Comparison of ENCODE assay signal across 16 mouse cellular contexts in the genomic region with DNA sequence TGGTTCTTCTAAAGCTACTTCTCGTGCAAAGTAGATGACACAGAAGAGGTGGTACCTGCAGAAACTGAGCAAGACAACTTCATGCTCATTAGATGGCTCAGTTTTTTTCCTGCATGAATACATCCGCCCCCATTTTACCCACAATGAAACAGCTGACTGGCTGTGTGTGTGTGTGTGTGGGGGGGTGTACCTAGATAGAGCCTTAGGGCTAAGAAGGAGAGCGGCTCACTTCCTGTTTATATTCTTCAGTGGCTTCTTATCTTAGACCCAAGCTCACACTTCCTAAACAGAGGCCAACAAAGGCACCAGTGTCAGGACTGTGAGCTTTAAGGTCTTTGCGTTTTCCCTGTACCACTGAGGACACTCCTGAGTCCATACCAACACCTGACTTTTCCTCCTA. TPM values are rescaled to one million over a fixed set of nuclear protein-coding genes. Genes with fewer than 3 reads are reported as not detected.
DNase-seq lines count a peak whose midpoint lies in the region; ATAC-seq and TF ChIP-seq lines count a peak whose summit lies in the region.
"Had no signal": no experiment of that assay in that cellular context is flagged by ENCODE, and none has a peak within 500 bp of the region (broad histone marks: within the 10 kb centered on the region; RNA-seq: fewer than 3 reads in every experiment).

No protein-coding gene starts in this region.

- H3K9me3 ChIP-seq in liver, embryonic 14.5 days (ENCODE audit: control insufficient read depth, low read length): no peaks in the 10 kb centered on the region
- no peaks in the 10 kb centered on the region for H3K9me3 ChIP-seq in kidney, embryonic 14.5 days (ENCODE audit: control insufficient read depth, low read length)
- H3K9me3 ChIP-seq in hindbrain, embryonic 10.5 days: no peaks in the 10 kb centered on the region
- H3K9me3 ChIP-seq: hindbrain, embryonic 13.5 days; neural tube, embryonic 15.5 days had no signal

- TF ChIP-seq EP300 in liver, embryonic 14.5 days (IDR thresholded peaks at IDR 0.05; ENCODE audit: low read depth): no peak

- no peak for TF ChIP-seq POLR2A in small intestine, adult 2 months (IDR thresholded peaks at IDR 0.05; ENCODE audit: low read depth, low read length)

- no peak overlapping the region for H3K9ac ChIP-seq in liver, embryonic 14.5 days (replicated peaks)
- H3K9ac ChIP-seq in kidney, embryonic 14.5 days (ENCODE audit: low read depth, low read length): no peak overlapping the region
- H3K9ac ChIP-seq: hindbrain, embryonic 13.5 days; neural tube, embryonic 15.5 days had no signal

- no peak for TF ChIP-seq CTCF in liver, embryonic 14.5 days (IDR thresholded peaks at IDR 0.05; ENCODE audit: low read depth)
- no peak for TF ChIP-seq CTCF in small intestine, adult 2 months (IDR thresholded peaks at IDR 0.05; ENCODE audit: extremely low read depth, insufficient read length, insufficient replicate concordance, low read depth, low read length)

- peak; percentile 53; the same call in 1 of the 2 replicates for ATAC-seq in liver, embryonic 14.5 days (ENCODE audit: insufficient read depth)
- no peak for ATAC-seq in kidney, embryonic 14.5 days (ENCODE audit: low FRiP score, low TSS enrichment)

- H3K4me1 ChIP-seq in liver, embryonic 14.5 days (replicated peaks; ENCODE audit: control insufficient read depth in 2 of 2, insufficient read depth in 2 of 2, low read length in 1 of 2): peaks cover 0 to 14% of the 10 kb centered on the region in 2 experiments; a peak in 2 of 4 replicates
- peaks cover 17% of the 10 kb centered on the region for H3K4me1 ChIP-seq in small intestine, adult 2 months (ENCODE audit: control insufficient read depth, insufficient read depth, insufficient read length, low read length)
- 0 out of 2 replicates have a peak, but pooled peaks cover 3% of the 10 kb centered on the region for H3K4me1 ChIP-seq in kidney, embryonic 14.5 days (ENCODE audit: control insufficient read depth, insufficient read depth, low read length)
- H3K4me1 ChIP-seq in hindbrain, embryonic 10.5 days (replicated peaks): peaks cover 6% of the 10 kb centered on the region

- H3K36me3 ChIP-seq in liver, embryonic 14.5 days (replicated peaks; ENCODE audit: control insufficient read depth, insufficient read depth, low read depth): no peaks in the 10 kb centered on the region
- H3K36me3 ChIP-seq in small intestine, adult 2 months (ENCODE audit: control insufficient read depth, insufficient read depth, low read length): no peaks in the 10 kb centered on the region
- no peaks in the 10 kb centered on the region for H3K36me3 ChIP-seq in kidney, embryonic 14.5 days (ENCODE audit: control insufficient read depth, insufficient read depth, low read length)
- no peaks in the 10 kb centered on the region for H3K36me3 ChIP-seq in hindbrain, embryonic 10.5 days
- H3K36me3 ChIP-seq: G1E; hindbrain, embryonic 13.5 days; neural tube, embryonic 15.5 days had no signal

- no peak overlapping the region for H3K4me2 ChIP-seq in liver, embryonic 14.5 days (ENCODE audit: low read depth)
- no peak overlapping the region for H3K4me2 ChIP-seq in kidney, embryonic 14.5 days (replicated peaks; ENCODE audit: low read depth, low read length)
- H3K4me2 ChIP-seq: hindbrain, embryonic 13.5 days; neural tube, embryonic 15.5 days had no signal

- H3K27me3 ChIP-seq in liver, embryonic 14.5 days (ENCODE audit: control insufficient read depth, insufficient read depth, low read length): no peaks in the 10 kb centered on the region
- H3K27me3 ChIP-seq in small intestine, adult 2 months (ENCODE audit: control insufficient read depth, insufficient read depth, low read length): no peaks in the 10 kb centered on the region
- no peaks in the 10 kb centered on the region for H3K27me3 ChIP-seq in kidney, embryonic 14.5 days (ENCODE audit: control insufficient read depth, insufficient read depth, low read length)
- peaks cover 13% of the 10 kb centered on the region; the same call in 1 of the 2 replicates for H3K27me3 ChIP-seq in hindbrain, embryonic 10.5 days (ENCODE audit: insufficient read depth, poor library complexity, severe bottlenecking)

- DNase-seq in A20 (ENCODE audit: low read depth, low spot score) (peak; percentile 72), MEL-GATA-1-ER (ENCODE audit: extremely low read depth, low read depth) (peak; percentile 89)
- DNase-seq in liver, embryonic 14.5 days (ENCODE audit: low read depth in 3 of 3, low spot score in 3 of 3): no peak
- DNase-seq in c-Kit-positive CD71-positive TER-119-positive erythroid progenitor cells, embryonic 14.5 days (ENCODE audit: low spot score): no peak
- DNase-seq in gastrocnemius, adult 8-10 months (ENCODE audit: low spot score in 2 of 2): no peak
- no peak for DNase-seq in hindbrain, embryonic 10.5 days (ENCODE audit: low spot score)
- DNase-seq: adrenal gland, postnatal 14 days; cerebellum, postnatal 25 days; gastrocnemius, postnatal 25 days; kidney, postnatal 10 days had no signal

- no peak overlapping the region for H3K27ac ChIP-seq in liver, embryonic 14.5 days
- H3K27ac ChIP-seq in small intestine, adult 2 months (ENCODE audit: insufficient read depth, low read depth, low read length): peak overlapping the region; percentile 63
- H3K27ac ChIP-seq in kidney, embryonic 14.5 days (ENCODE audit: low read depth, low read length): no peak overlapping the region
- H3K27ac ChIP-seq in hindbrain, embryonic 10.5 days: no peak overlapping the region
- H3K27ac ChIP-seq: hindbrain, embryonic 13.5 days; neural tube, embryonic 15.5 days had no signal

- no peak overlapping the region for H3K4me3 ChIP-seq in liver, embryonic 14.5 days (ENCODE audit: insufficient read depth in 1 of 2, low read depth in 2 of 2, low read length in 2 of 2)
- no peak overlapping the region for H3K4me3 ChIP-seq in small intestine, adult 2 months (ENCODE audit: low read depth, low read length)
- H3K4me3 ChIP-seq in kidney, embryonic 14.5 days (ENCODE audit: low read length): no peak overlapping the region
- H3K4me3 ChIP-seq in hindbrain, embryonic 10.5 days: no peak overlapping the region
- H3K4me3 ChIP-seq: erythroblast, embryonic 14.5 days; hindbrain, embryonic 13.5 days; neural tube, embryonic 15.5 days had no signal

- 9% methylated on average over 4 of the region's 4 CpGs for WGBS in liver, embryonic 14.5 days (ENCODE audit: insufficient replicate concordance)
- WGBS in small intestine, adult 2 months: 66% methylated on average over 4 of the region's 4 CpGs
- WGBS in kidney, embryonic 14.5 days: 75% methylated on average over 4 of the region's 4 CpGs
- 88% methylated on average over 4 of the region's 4 CpGs for WGBS in hindbrain, embryonic 10.5 days

RNA-seq across cellular contexts. Expression of gene S100a10, which starts 4.9 kb away (rescaled TPM):
- 23.5 and 25.0 TPM in 2 replicates for polyA plus RNA-seq in liver, embryonic 14.5 days (2012; rRNA removed)
- 53.0 and 57.8 TPM in 2 replicates for polyA plus RNA-seq in liver, embryonic 14.5 days (2014; fragmentation: Nextera tagmentation; extraction: Ambion mirVana)
- polyA plus RNA-seq in small intestine, adult 2 months (2012; rRNA removed): 43.4 and 172 TPM in 2 replicates
- 10 to 100 TPM; 16.5 to 34.3 (median 26.9) TPM for total RNA-seq in gastrocnemius, adult 8-10 months (2022)
- polyA plus RNA-seq in kidney, embryonic 14.5 days (2014; fragmentation: Nextera tagmentation; extraction: Ambion mirVana): 407 and 546 TPM in 2 replicates
- 160 and 200 TPM in 2 replicates for polyA plus RNA-seq in hindbrain, embryonic 10.5 days (2016; fragmentation: Nextera tagmentation; extraction: Ambion mirVana)
- total RNA-seq: G1E had no signal
- polyA plus RNA-seq: G1E had no signal

RNA-seq across cellular contexts. Expression of gene S100a11, which starts 29.7 kb away (rescaled TPM):
- 39.1 and 46.2 TPM in 2 replicates for polyA plus RNA-seq in liver, embryonic 14.5 days (2012; rRNA removed)
- polyA plus RNA-seq in liver, embryonic 14.5 days (2014; fragmentation: Nextera tagmentation; extraction: Ambion mirVana): 126 and 159 TPM in 2 replicates
- 49.0 and 81.5 TPM in 2 replicates for polyA plus RNA-seq in small intestine, adult 2 months (2012; rRNA removed)
- 10 to 100 TPM; 14.8 to 39.6 (median 19.8) TPM for total RNA-seq in gastrocnemius, adult 8-10 months (2022)
- polyA plus RNA-seq in kidney, embryonic 14.5 days (2014; fragmentation: Nextera tagmentation; extraction: Ambion mirVana): 1,151 and 1,469 TPM in 2 replicates
- polyA plus RNA-seq in hindbrain, embryonic 10.5 days (2016; fragmentation: Nextera tagmentation; extraction: Ambion mirVana): 327 and 404 TPM in 2 replicates
- total RNA-seq: G1E had no signal
- polyA plus RNA-seq: G1E had no signal

Comparison
In these comparisons a context has a peak if more than half of its experiments do, and no peak if none do; other contexts are left out.
1. DNase-seq: peak in A20 (single experiment) and MEL-GATA-1-ER (single experiment); none in liver, embryonic 14.5 days (0 of 3), c-Kit-positive CD71-positive TER-119-positive erythroid progenitor cells, embryonic 14.5 days (single experiment), gastrocnemius, adult 8-10 months (0 of 2) and hindbrain, embryonic 10.5 days (single experiment).